Mouse (Mus musculus) MEL (cell line): ENCODE data around the gene Lrrc74b.

Experiments
- CHD1 ChIP-seq: IDR thresholded peaks from 2 replicates; pipeline ENCODE4 v1.6.1; 2012; ENCODE audit warnings: low read depth, mild to moderate bottlenecking, inconsistent platforms, low read length, improper control_type of control experiment
- CTCF ChIP-seq, 3 experiments: IDR thresholded peaks in 2 of 3; conservative IDR thresholded peaks in 1 of 3; 2 replicates each; pipeline ENCODE4 v1.5.1; 2011 to 2012; ENCODE audit warnings: low read length in 3 of 3, low read depth in 2 of 3, mild to moderate bottlenecking in 2 of 3, improper control_type of control experiment in 1 of 3, inconsistent platforms in 1 of 3, mixed read lengths in 1 of 3, moderate library complexity in 1 of 3; ENCODE audit not compliant: control insufficient read depth in 1 of 3, insufficient read depth in 1 of 3, poor library complexity in 1 of 3, severe bottlenecking in 1 of 3
- HCFC1 ChIP-seq: IDR thresholded peaks from 2 replicates; pipeline ENCODE4 v1.6.1; 2012; ENCODE audit warnings: low read depth, mild to moderate bottlenecking, inconsistent platforms, low read length, improper control_type of control experiment, moderate library complexity
- POLR2A ChIP-seq, 2 experiments: IDR thresholded peaks; 2 replicates each; pipeline ENCODE4 v1.6.1; 2011 to 2012; ENCODE audit warnings: low read length in 2 of 2, mild to moderate bottlenecking in 2 of 2, control low read depth in 1 of 2, improper control_type of control experiment in 1 of 2, low read depth in 1 of 2, moderate library complexity in 1 of 2; ENCODE audit not compliant: control insufficient read depth in 1 of 2, insufficient read depth in 1 of 2, poor library complexity in 1 of 2
- SMC3 ChIP-seq: IDR thresholded peaks from 2 replicates; pipeline ENCODE4 v1.6.1; 2011; ENCODE audit warnings: low read depth, low read length, improper control_type of control experiment

DNA sequence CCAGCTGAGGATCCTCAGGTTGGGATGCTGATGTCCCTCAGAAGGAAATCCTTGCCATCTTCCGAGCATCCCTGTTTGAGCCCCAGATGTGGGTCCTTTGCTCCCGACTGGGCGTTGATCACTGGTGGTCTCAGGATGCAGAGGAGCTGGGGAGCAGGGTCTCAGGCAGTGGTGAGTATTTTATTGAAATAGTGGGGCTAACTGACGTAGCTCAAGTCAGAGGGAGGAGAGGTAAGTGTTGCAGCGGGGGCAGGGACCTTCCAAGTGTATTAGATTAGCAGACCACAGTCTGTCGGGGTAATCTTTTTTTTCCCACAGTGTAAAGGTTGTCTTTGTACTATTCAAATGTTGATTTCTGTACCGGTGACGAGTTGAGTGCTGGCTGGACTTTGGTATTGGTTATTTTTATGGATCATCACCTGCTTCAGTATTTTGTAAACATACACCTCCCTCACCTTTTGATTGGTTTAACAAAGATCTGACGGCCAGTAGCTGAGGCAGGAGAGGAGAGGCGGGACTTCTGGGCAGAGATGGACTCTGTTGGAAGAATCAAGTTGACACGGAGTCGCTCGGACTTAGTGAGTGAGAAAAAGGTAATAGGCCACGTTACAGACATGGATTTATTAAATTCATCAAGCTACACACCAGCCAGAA is 28.2 kb downstream of the Lrrc74b start:
- no peak for TF ChIP-seq HCFC1
- no peak for TF ChIP-seq POLR2A (IDR thresholded peaks at IDR 0.05; ENCODE audit: control insufficient read depth in 1 of 2, insufficient read depth in 1 of 2, low read depth in 1 of 2, low read length in 2 of 2, poor library complexity in 1 of 2)
- no peak for TF ChIP-seq CHD1
- no peak for TF ChIP-seq SMC3
- TF ChIP-seq CTCF (IDR thresholded peaks at IDR 0.05 in 2 of 3, conservative IDR thresholded peaks at IDR 0.05 in 1 of 3; ENCODE audit: control insufficient read depth in 1 of 3, insufficient read depth in 1 of 3, low read depth in 2 of 3, low read length in 3 of 3, poor library complexity in 1 of 3, severe bottlenecking in 1 of 3), result no peak
